Mouse (Mus musculus) c-Kit-negative CD71-positive TER-119-positive erythroid progenitor cells, embryonic 14.5 days (primary cell): Measurements from ENCODE around the gene Crb2.

Experiments
- DNase-seq: peaks from one replicate; pipeline ENCODE4 v3.0.0-alpha.2; 2013; ENCODE audit warnings: low read depth, low spot score

The Crb2 gene

DNA sequence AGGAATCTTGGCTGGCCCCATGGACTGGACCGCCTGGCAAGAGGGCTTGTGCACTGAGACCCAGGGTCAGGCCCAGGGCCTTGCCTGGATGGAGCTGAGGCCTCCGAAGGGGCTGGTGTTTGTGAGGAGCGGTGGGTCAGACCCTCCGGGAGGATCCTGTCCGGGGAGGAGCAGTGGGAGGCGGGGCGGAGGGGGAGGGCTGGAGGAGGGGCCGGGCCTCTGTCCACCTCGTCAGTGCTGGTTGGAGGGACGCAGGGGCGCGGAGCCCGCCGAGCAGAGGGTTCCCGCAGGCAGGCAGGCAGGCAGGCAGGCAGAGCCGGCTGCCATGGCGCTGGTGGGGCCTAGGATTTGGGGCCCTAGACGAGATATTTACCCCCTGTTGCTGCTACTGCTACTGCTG, at the start of gene Crb2:
TSS of gene Crb2 (plus strand) at position 234 of the 400 bp plus-strand sequence.
- no peak for DNase-seq

GRCm38 (mm10) chr2:37731241-37731801, 44.7 kb upstream of the Crb2 start:
- DNase-seq, result no peak

- DNase-seq, result no peak
Observed at GRCm38 (mm10) chr2:37734979-37735806, 40.9 kb upstream of the Crb2 start.

GRCm38 (mm10) chr2:37735807-37736188, 40.3 kb upstream of the Crb2 start:
- DNase-seq, result no peak

- DNase-seq, result no peak
Observed at GRCm38 (mm10) chr2:37741806-37742554, 34.1 kb upstream of the Crb2 start.

GRCm38 (mm10) chr2:37744773-37745395, 31.2 kb upstream of the Crb2 start:
- DNase-seq, result no peak

DNA sequence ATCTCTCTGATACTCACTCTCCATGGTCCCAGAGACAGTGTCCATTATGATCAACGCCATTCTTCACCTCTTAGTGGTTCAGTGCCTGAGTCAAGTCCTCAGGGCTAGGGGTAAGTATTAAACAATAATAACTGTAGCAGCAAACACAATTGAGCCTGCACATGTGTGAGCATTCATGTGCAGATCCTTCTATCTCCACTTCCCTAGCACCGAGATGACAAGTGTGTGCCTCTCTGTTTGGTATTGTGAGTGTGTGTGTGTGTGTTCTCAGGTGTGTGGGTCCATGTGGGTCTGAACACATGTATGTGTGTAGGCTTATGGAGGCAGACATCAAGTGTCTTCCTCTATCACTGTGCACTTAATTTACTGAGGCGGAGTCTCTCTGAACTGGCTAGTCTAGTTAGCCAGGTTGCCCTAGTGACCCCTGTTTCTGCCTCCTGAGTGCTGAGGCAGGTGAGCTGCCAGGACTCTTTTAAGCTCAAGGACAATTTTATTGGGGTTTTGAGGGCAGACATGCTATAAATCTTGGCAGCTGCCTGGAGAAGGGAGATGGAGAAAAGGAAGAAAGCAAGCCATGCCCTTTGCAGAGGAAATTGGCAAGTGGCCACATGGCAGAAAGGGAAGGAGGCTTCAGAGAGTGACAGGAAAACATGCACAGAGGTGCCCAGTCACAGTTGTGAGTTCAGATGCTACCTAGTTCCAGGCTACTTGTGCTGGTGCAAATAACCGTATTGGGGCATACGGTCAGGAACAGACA, 29.6 kb upstream of the Crb2 start:
- DNase-seq, result no peak

DNA sequence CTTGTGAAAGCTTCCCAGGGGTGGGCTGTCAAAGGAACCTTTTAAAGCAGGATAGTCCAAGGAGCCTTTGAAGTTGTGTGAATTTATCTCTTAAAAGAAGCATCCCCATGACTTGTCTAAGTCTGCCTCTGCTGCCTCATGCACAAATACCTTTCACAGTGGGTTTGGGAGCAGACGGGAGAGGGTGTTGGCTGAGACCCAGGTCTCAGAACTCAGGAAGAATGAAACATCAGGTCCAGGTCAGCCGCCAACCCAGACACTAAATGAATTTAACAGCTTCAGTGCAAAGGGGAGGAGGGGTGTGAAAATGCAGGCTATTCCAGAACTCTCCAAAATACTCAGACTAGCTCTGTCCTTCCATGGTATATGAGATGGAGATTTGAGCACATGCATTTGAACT, 28.1 kb upstream of the Crb2 start:
- no peak for DNase-seq

DNA sequence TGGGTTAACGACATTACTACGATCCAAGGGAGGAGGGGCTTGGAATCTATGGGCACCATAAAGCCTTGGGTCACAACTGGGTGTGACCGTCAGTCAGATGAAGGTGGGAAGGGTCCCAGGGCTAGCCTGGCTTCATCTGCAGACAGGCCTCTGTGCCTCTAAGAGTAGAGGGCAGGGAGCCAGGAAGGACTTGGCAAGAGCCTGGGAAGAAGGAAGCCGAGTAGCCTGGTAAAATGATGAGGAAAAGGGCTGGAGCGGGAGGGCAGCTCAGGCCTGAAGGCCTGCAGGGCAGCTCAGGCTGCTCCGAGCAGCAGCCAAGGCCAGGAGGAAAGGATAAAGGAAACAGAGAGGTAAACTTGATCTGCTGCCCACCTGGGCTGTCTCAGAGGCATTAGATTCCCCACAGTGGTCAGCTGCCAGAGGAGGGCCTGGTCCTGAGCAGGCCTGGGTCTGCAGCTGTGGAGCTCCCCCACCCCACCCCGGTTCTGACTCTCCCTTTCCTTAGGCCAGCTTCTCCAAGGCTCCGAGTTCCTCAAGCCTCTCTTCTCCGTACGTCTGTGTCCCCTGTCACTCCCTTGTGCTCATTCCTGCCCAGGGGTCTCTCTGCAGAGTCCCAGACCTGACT, 27.5 kb upstream of the Crb2 start:
- no peak for DNase-seq

- DNase-seq, result no peak
Observed at GRCm38 (mm10) chr2:37749323-37749722, 26.7 kb upstream of the Crb2 start.

- no peak for DNase-seq
Observed at GRCm38 (mm10) chr2:37751114-37751513, 24.9 kb upstream of the Crb2 start.

DNA sequence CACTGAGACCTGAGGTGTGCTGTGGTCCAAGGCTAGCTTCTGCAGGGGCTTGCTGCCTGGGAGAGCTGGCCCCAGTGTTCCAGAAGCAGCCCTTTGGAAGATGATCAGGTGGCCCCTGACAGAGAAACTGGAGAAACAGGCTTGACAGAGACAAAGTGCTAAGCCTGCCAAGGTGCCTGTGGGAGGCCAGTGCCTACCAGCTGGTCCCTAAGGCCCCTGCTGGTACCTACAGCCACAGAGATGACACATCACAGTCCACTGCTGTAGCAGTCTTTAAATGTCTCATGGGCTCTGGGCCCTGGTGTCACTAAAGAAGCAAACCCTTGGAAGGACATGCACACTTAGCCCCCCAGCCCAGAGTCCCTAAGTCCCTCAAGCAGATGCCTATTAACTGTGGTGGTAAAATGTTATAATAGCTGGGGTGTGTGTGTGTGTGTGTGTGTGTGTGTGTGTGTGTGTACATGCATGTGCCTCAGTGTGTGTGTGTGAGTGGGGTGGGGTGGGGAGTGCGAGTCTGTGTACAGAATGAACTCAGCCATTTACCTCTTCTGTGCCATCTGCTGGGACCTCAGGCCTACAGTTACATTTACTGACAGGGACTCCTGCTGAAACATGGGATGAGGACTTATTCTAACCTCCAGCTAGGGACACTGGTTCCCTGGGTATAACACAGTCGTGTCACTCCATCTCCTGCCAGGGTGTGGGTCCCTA, 19.7 kb upstream of the Crb2 start:
- no peak for DNase-seq

- DNase-seq, result no peak
Observed at GRCm38 (mm10) chr2:37757016-37757415, 19.0 kb upstream of the Crb2 start.

GRCm38 (mm10) chr2:37757784-37758183, 18.3 kb upstream of the Crb2 start:
- DNase-seq, result no peak

DNA sequence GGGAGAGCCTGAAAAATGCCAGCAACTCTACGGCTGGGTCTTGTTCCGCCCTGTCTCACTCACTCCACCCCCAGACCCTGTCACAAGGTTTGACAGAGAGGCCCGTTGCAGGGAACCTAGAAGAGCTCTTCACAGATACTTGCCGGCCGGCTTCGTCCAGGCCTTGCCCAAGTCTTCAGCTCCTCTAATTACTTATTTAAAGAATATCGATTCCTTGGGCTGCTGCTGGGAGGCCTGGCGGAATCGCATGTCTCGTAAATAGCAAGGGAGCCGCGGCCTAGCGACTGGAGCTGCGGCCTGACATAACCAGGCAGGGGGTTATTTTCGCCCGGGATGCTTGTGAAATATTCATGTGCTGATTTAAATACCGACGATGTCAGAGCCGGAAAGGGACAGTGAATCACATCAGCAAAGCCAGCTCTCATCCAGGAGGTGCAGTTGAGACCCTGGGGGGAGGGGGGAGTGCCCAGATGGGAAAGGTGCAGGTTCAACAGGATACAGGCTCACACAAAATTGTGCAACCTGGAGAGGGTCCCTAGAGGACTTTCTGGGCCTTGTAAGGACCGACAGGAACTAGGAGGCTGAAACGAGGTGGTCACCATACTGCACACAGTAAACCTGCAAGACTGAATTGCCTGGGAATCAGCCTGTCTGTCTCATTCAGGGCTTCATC, 17.6 kb upstream of the Crb2 start:
- no peak for DNase-seq

DNA sequence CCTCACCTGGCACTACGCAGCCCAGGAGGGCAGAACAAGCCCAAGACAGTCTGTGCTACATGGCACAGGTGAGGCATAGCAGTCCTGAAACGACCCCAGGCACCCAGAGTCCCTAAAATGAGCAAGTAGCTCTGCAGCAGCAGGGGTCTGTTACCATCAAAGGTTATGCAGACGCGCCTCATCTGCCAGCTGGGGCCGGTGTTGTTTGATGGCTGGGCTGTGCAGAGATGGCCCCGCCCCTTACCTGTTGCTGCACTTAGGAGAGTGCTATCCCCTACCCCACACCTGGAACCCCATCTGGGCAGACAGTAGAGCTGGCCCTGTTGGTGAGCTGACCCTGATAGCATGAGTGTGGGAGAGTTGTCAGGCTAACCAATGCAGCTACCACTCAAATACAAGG, 15.4 kb upstream of the Crb2 start:
- no peak for DNase-seq

DNA sequence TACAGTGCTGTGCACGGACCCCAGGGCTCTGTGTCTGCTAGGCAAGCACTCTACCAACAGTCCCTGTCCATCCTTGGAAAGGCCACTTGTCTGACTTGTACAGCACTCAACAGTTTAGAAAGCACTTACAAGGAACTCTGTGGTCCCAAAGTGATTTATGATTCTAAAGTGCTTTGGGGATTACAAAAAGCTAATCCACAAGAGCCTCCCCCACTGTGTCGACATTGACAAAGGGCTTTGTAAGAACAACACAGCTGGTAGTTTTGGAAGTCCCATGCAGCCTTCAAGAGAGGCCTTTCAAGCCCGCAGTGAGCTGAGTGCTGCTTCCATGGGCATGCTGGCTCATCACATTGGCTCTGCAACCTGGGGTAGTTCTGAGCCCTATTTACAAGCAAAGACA, 12.4 kb upstream of the Crb2 start:
- no peak for DNase-seq

- no peak for DNase-seq
Observed at GRCm38 (mm10) chr2:37764514-37764913, 11.5 kb upstream of the Crb2 start.

DNA sequence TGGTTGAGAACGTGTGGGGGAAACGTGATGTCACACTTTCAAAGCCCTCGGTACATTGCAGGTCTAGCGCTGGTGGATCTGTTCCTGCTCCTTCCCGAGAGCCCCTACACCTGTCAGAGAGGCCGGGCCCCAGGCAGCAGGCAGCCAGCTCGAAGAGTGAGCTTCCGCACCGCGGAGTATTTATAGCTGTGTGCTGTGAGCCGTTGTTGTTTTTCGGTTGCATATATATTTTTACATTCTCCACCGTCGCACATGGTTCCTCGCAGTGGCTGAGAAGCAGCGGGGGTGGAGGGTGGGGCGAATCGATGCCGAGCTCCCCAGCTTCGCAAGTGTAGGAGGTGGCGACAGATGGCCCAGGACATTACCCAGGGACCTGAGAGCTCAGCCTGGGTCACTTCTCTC, 11.0 kb upstream of the Crb2 start:
- DNase-seq, result no peak
